Mouse (Mus musculus) ES-E14 (cell line): ENCODE data around the gene Btg2.

Experiments used
- CHD2 ChIP-seq: IDR thresholded peaks from 2 replicates; pipeline ENCODE4 v1.6.1; 2014; ENCODE audit warnings: mild to moderate bottlenecking, low read depth, low read length, inconsistent platforms
- HCFC1 ChIP-seq: IDR thresholded peaks from 2 replicates; pipeline ENCODE4 v1.6.1; 2012; ENCODE audit warnings: low read length, inconsistent platforms, borderline replicate concordance; ENCODE audit not compliant: insufficient read depth
- MAFK ChIP-seq: IDR thresholded peaks from 2 replicates; pipeline ENCODE4 v1.6.1; 2014; ENCODE audit warnings: mild to moderate bottlenecking, low read depth, low read length, inconsistent platforms; ENCODE audit not compliant: insufficient read depth
- ZC3H11A ChIP-seq: IDR thresholded peaks from 2 replicates; pipeline ENCODE4 v1.6.1; 2012; ENCODE audit warnings: low read depth, mild to moderate bottlenecking, inconsistent platforms, low read length, borderline replicate concordance
- ZNF384 ChIP-seq: IDR thresholded peaks from 2 replicates; pipeline ENCODE4 v1.6.1; 2012; ENCODE audit warnings: low read depth, low read length, inconsistent platforms

DNA sequence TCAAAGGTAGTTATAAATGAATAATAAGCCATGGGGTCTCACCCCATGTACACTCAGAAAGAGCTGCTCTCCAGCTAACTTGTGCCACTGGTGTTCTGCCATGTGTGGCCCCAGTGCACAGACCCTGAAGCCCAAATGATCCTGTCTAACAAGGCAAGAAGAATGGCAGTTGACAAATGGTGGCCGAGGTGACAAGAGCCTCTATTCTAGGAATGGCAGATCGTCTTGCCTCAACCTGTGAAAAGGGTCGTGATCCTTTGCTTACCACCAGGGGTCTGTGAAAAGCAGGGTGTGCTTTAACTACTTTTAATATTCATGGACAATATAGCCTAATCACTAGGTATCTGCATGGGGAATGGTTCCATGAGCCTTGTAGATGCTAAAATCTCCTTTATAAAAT is 4.7 kb downstream of the Btg2 start:
- no peak for TF ChIP-seq CHD2
- TF ChIP-seq ZNF384, result no peak
- TF ChIP-seq HCFC1, result no peak
- no peak for TF ChIP-seq ZC3H11A
- TF ChIP-seq MAFK, result no peak
